Mouse (Mus musculus) ES-E14 (cell line): ENCODE results near the gene F11r.

Experiments used
- CHD2 ChIP-seq: IDR thresholded peaks from 2 replicates; pipeline ENCODE4 v1.6.1; 2014; ENCODE audit warnings: mild to moderate bottlenecking, low read depth, low read length, inconsistent platforms
- HCFC1 ChIP-seq: IDR thresholded peaks from 2 replicates; pipeline ENCODE4 v1.6.1; 2012; ENCODE audit warnings: low read length, inconsistent platforms, borderline replicate concordance; ENCODE audit not compliant: insufficient read depth
- MAFK ChIP-seq: IDR thresholded peaks from 2 replicates; pipeline ENCODE4 v1.6.1; 2014; ENCODE audit warnings: mild to moderate bottlenecking, low read depth, low read length, inconsistent platforms; ENCODE audit not compliant: insufficient read depth
- ZC3H11A ChIP-seq: IDR thresholded peaks from 2 replicates; pipeline ENCODE4 v1.6.1; 2012; ENCODE audit warnings: low read depth, mild to moderate bottlenecking, inconsistent platforms, low read length, borderline replicate concordance

DNA sequence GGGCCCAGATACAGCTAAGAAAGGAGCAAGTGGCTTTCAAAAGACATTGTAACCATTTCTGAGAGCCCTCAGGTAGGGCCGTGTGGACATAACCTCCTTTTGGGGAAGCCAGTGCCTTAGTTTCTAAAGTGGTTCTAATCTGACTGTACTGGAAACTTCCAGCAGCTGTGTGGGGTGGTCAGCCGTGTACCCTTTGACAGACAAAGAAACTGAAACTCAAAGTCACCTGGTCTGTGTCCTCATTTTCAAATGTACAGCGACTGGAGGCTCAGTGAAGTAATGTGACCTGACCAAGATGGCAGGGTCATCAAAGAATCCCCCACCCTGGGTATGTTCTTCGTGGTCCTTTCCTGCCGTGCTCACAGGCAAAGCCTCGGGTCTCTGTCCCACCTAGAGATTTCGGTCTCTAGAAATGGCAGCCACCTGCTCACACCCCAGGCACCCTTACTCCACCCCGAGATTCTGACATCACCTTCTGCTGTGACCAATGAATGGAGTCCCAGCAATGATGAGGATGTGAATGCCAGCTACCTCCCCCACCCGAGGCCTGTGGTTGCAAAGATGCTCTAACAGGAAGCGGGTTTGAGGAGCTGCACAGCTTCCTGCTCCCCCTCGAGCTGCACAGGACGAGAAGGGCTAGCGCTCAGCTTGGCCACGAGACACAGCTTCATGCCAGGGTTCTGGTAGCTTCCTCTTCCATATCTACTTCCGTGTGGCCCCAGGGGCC lies 48.8 kb upstream of the F11r start, which contains the start of gene Arhgap30:
- no peak for TF ChIP-seq ZC3H11A
- TF ChIP-seq HCFC1 = no peak
- TF ChIP-seq MAFK = no peak
- TF ChIP-seq CHD2 = no peak
